Mouse (Mus musculus) liver, postnatal 0 days (tissue): Measurements from ENCODE around the gene Nbea.

Experiments used
- CTCF ChIP-seq: sonication (generic); IDR thresholded peaks from 2 replicates; pipeline ENCODE4 v1.5.1; 2016; ENCODE audit warnings: antibody characterized with exemption, low read depth
- EP300 ChIP-seq: IDR thresholded peaks from 2 replicates; pipeline ENCODE4 v1.6.1; 2016; ENCODE audit warnings: antibody characterized with exemption, low read depth, mild to moderate bottlenecking

- TF ChIP-seq CTCF (no peak), EP300 (no peak)
These were observed 523.8 kb downstream of the Nbea start for GRCm38 (mm10) chr3:55659558-55660215.
